Mouse (Mus musculus): ENCODE measurements around the gene Ubp1.

- TF ChIP-seq POLR2A (IDR thresholded peaks at IDR 0.05; ENCODE audit: insufficient read length, low read depth) (no peak), MYOD1 (IDR thresholded peaks at IDR 0.05; ENCODE audit: control insufficient read depth in 1 of 3, insufficient read length in 2 of 3, low read depth in 2 of 3) (no peak), USF1 (IDR thresholded peaks at IDR 0.05; ENCODE audit: low read depth) (no peak), E2F4 (IDR thresholded peaks at IDR 0.05; ENCODE audit: insufficient read depth) (no peak), MYOG (IDR thresholded peaks at IDR 0.05; ENCODE audit: control insufficient read depth in 1 of 3, insufficient read depth in 1 of 3, insufficient read length in 2 of 3, low read depth in 2 of 3) (no peak), REST (IDR thresholded peaks at IDR 0.05; ENCODE audit: insufficient read depth, insufficient read length) (no peak), MAX (IDR thresholded peaks at IDR 0.05; ENCODE audit: low read depth) (no peak), TCF3 (IDR thresholded peaks at IDR 0.05; ENCODE audit: insufficient read length, low read depth) (no peak), TCF12 (IDR thresholded peaks at IDR 0.05; ENCODE audit: insufficient read depth, poor library complexity, severe bottlenecking) (no peak)
These were observed 83.3 kb downstream of the Ubp1 start for GRCm38 (mm10) chr9:114014034-114014433.
